Mouse (Mus musculus) ES-Bruce4 (cell line): ENCODE data around the gene Abcg3.

Experiments
- CTCF ChIP-seq: IDR thresholded peaks from one replicate; pipeline ENCODE4 v1.8.1; 2011; ENCODE audit warnings: low read depth, low read length
- EP300 ChIP-seq: IDR thresholded peaks from 2 replicates; pipeline ENCODE4 v1.6.1; 2011; ENCODE audit warnings: low read depth, low read length; ENCODE audit not compliant: insufficient read depth
- POLR2A ChIP-seq: IDR thresholded peaks from one replicate; pipeline ENCODE4 v1.8.1; 2011; ENCODE audit warnings: low read length; ENCODE audit not compliant: insufficient read depth

DNA sequence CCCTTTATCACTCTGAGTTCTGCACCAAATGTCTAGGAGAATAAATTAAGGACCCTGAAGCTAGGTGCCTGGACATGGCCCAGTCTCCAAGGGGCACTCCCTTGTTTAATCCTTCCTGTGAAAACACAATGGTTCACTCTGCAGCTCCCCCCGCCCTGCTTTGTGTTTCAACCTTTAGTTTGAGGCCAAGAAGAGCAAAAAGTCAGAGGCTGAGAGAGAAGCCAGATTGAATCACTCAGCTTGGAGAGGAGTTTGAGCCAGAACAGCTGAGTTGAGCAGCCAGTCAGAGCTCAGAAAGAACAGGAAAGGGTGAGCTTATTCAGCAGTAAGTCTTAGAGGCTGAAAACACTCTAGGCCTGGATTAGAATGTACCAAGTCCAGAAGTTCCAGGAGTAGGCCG lies 5.5 kb upstream of the Abcg3 start:
- TF ChIP-seq CTCF (no peak), POLR2A (no peak), EP300 (no peak)
